Mouse (Mus musculus) layer of hippocampus, adult 2 months (tissue): ENCODE results near the gene Tex19.1. TPM values are rescaled to one million over a fixed set of nuclear protein-coding genes. Genes with fewer than 3 reads are reported as not detected.
A peak's percentile ranks its signal among the peaks of the same experiment; 100 is the strongest.

Source experiments
- DNase-seq, 2 experiments: peaks; one replicate each; pipeline ENCODE4 v3.0.0; 2022; ENCODE audit warnings: low spot score in 2 of 2
- H3K27ac ChIP-seq: fragments of 200-600 bp; 2 replicates; pipeline ENCODE4 v1.8.1; 2022
- H3K4me3 ChIP-seq: fragments of 200-600 bp; 2 replicates; pipeline ENCODE4 v1.8.1; 2022; ENCODE audit warnings: mild to moderate bottlenecking
- CTCF ChIP-seq: fragments of 200-600 bp; conservative IDR thresholded peaks from 2 replicates; pipeline ENCODE4 v1.8.1; 2022; ENCODE audit warnings: antibody characterized with exemption, mild to moderate bottlenecking, moderate library complexity
- total RNA-seq, 2 experiments: library from RNA; stranded (reverse); gene quantifications; 2 replicates each; pipeline ENCODE4 v1.2.3; 2021

The Tex19.1 gene
- total RNA-seq, 2 experiments from 2014 or later = not detected

GRCm38 (mm10) chr11:121159971-121160370 is 14.0 kb downstream of the Tex19.1 start, which contains the start of gene Uts2r:
Gene Uts2r (plus strand): TSS chr11:121160271.
- TF ChIP-seq CTCF = no peak
- no peak within 1 kb of the TSS for H3K27ac ChIP-seq
- DNase-seq = no peak
- no peak within 1 kb of the TSS for H3K4me3 ChIP-seq

- no peak for DNase-seq
- TF ChIP-seq CTCF = no peak
Observed at GRCm38 (mm10) chr11:121160636-121161346, 14.8 kb downstream of the Tex19.1 start.

GRCm38 (mm10) chr11:121163751-121164150 is 17.8 kb downstream of the Tex19.1 start:
- TF ChIP-seq CTCF = no peak
- DNase-seq = no peak
- H3K4me3 ChIP-seq = no peak overlapping the region

More at GRCm38 (mm10) chr11:121160636-121161346, 14.8 kb downstream of the Tex19.1 start:
- no peak overlapping the region for H3K4me3 ChIP-seq
- no peak overlapping the region for H3K27ac ChIP-seq

GRCm38 (mm10) chr11:121173203-121173602 is 27.3 kb downstream of the Tex19.1 start:
- Histone ChIP-seq H3K27ac (no peak overlapping the region), H3K4me3 (no peak overlapping the region)
- DNase-seq = no peak
- TF ChIP-seq CTCF = no peak

More at GRCm38 (mm10) chr11:121163751-121164150, 17.8 kb downstream of the Tex19.1 start:
- no peak overlapping the region for H3K27ac ChIP-seq

GRCm38 (mm10) chr11:121174234-121174633 is 28.3 kb downstream of the Tex19.1 start:
- Histone ChIP-seq H3K4me3 (no peak overlapping the region), H3K27ac (no peak overlapping the region)
- no peak for DNase-seq
- no peak for TF ChIP-seq CTCF

- DNase-seq = peak; percentile 36 to 66
- no peak overlapping the region for H3K27ac ChIP-seq
Observed at GRCm38 (mm10) chr11:121176285-121177270, 30.6 kb downstream of the Tex19.1 start.

GRCm38 (mm10) chr11:121189681-121190080 is 43.7 kb downstream of the Tex19.1 start:
- H3K27ac ChIP-seq = no peak overlapping the region
- TF ChIP-seq CTCF = no peak
- no peak overlapping the region for H3K4me3 ChIP-seq
- no peak for DNase-seq

More at GRCm38 (mm10) chr11:121176285-121177270, 30.6 kb downstream of the Tex19.1 start:
- no peak overlapping the region for H3K4me3 ChIP-seq
- peak; percentile 89 for TF ChIP-seq CTCF

- no peak for DNase-seq
- no peak overlapping the region for H3K27ac ChIP-seq
- no peak for TF ChIP-seq CTCF
- H3K4me3 ChIP-seq = no peak overlapping the region
Observed at GRCm38 (mm10) chr11:121192742-121193141, 46.8 kb downstream of the Tex19.1 start.

GRCm38 (mm10) chr11:121193415-121193814 is 47.5 kb downstream of the Tex19.1 start:
- no peak for DNase-seq
- no peak overlapping the region for H3K4me3 ChIP-seq
- no peak for TF ChIP-seq CTCF
- H3K27ac ChIP-seq = no peak overlapping the region

Other genes starting within 250 kb of the Tex19.1 start
- gene Ccdc57, start 213.3 kb upstream of the Tex19.1 start, total RNA-seq = 1 to 10 TPM; 8.4 to 8.7 TPM
- gene Slc16a3, start 197.7 kb upstream of the Tex19.1 start, total RNA-seq = 1 to 10 TPM; 1.6 to 1.9 TPM
- gene Csnk1d, start 154.8 kb upstream of the Tex19.1 start, total RNA-seq = 100 to 1,000 TPM; 133 to 136 TPM
- not detected for gene Cd7, start 106.7 kb upstream of the Tex19.1 start, total RNA-seq
- not detected for gene Sectm1b, start 82.6 kb upstream of the Tex19.1 start, total RNA-seq
- gene Sectm1a, start 64.9 kb upstream of the Tex19.1 start, total RNA-seq = not detected
- gene Tex19.2, start 27.5 kb upstream of the Tex19.1 start, total RNA-seq = not detected
- gene Uts2r, start 14.1 kb downstream of the Tex19.1 start, total RNA-seq = under 1 TPM in 1 of 2 experiments, not detected in 1; 0.27 TPM
- 10 to 100 TPM; 19.3 to 26.3 TPM for gene Hexdc, start 58.3 kb downstream of the Tex19.1 start, total RNA-seq
- gene Ogfod3, start 58.6 kb downstream of the Tex19.1 start, total RNA-seq = 1 to 10 TPM; 6.7 to 7.7 TPM
- 10 to 100 TPM; 20.5 to 21.4 TPM for gene Cybc1, start 83.2 kb downstream of the Tex19.1 start, total RNA-seq
- 10 to 100 TPM; 42.4 to 48.1 TPM for gene Narf, start 91.1 kb downstream of the Tex19.1 start, total RNA-seq
- gene Foxk2, start 113.8 kb downstream of the Tex19.1 start, total RNA-seq = 10 to 100 TPM; 69.1 to 76.5 TPM
- gene Wdr45b, start 208.3 kb downstream of the Tex19.1 start, total RNA-seq = 10 to 100 TPM; 71.0 to 71.5 TPM
- gene Rab40b, start 242.1 kb downstream of the Tex19.1 start, total RNA-seq = 10 to 100 TPM; 64.8 to 69.4 TPM